Mouse (Mus musculus) c-Kit-positive CD71-positive TER-119-positive erythroid progenitor cells, embryonic 14.5 days (primary cell): ENCODE data around the gene Sh3d19.
"Not testable (repeated sequence)": the region's sequence is repeated elsewhere in the genome, so short reads cannot be mapped to it uniquely, and the experiment has no call there.

ENCODE experiments used
- DNase-seq: peaks from one replicate; pipeline ENCODE4 v3.0.0-alpha.2; 2013; ENCODE audit warnings: low spot score

Gene Sh3d19

DNA sequence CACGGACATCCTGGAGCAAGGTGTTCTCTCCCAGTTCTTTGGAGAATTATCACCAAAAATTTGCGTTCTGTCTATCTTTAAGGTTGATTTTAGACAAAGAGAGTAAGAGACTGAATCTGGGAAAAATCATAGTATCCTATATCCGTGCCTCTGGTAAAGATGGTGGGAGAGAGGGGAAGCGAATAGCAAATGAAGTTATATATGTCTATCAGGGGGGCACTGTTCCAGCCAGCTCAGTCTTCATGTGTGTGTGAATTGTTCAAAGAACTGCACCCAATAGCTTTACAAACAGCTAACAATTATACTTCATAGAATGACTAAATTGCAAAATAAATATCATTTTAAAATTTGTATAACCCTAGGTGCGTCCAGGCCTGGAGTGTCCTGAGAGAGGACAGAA lies 123.0 kb downstream of the Sh3d19 start:
- no peak for DNase-seq

DNA sequence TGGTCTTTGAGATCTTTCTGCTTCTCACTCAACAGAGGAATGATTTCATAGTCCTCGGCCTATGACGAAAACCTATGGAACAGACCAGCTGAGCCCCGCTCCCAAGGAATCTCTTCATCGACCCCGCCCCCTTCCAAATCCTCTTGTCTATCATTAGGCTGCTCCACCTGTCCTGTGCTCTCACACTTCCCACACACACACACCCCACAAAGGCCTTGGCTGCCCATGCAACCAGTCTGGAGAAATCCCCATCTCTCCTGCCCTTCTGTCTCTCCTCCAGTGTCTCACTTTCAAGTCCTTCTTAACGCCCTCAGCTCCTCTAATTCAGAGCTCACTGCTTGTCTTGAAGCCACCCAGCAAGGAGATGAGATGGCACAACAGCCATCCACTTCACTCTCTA lies 131.0 kb downstream of the Sh3d19 start:
- DNase-seq: no peak

DNA sequence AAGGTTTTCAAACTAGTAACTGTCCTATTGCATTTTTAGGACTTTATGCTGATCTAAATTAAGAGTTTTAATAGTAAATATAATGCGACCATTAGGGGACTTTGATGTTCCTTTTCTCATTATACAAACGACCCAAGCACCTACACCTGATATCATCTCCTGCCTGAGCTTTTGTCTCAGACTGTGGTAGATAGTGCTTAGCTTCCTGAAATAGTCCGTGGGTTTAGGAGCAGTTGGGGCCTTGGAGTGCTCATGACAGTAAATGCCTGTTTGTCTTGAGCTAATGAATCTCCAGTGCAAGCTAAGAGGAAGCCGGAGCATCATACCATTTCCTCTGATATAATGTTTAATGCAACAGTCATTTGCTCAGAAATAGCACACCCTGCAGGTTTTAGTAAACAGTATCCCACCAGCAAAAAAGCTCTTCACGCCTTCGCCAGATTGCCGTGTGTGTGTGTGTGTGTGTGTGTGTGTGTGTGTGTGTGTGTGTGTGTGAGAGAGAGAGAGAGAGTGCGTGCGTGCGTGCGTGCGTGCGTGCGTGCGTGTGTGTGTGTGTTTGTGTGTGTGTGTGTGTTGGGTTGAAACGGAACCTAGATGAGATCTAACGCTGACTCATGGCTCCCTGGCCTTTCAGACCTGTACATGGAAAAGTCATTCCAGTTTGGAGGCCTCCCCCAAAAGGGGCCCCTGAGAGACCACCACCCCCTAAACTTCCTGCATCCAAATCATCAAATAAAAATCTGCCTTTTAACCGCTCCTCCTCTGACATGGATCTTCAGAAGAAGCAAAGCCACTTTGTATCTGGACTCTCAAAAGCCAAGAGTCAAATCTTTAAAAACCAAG lies 132.8 kb downstream of the Sh3d19 start:
- DNase-seq: no peak

DNA sequence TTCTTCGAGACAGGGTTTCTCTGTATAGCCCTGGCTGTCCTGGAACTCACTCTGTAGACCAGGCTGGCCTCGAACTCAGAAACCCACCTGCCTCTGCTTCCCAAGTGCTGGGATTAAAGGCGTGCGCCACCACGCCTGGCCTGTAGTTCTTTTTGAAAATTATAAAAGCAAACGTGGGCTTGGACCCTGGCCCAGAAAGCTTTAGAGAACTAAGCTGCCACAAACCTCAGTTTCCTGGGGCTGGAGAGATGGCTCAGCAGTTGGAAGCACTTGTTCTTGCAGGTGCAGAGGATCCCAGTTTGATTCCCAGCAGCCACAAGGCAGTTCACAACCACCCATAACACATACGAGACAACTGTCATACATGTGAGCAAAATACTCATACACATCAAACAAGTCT lies 133.5 kb downstream of the Sh3d19 start:
- not testable (repeated sequence) for DNase-seq

DNA sequence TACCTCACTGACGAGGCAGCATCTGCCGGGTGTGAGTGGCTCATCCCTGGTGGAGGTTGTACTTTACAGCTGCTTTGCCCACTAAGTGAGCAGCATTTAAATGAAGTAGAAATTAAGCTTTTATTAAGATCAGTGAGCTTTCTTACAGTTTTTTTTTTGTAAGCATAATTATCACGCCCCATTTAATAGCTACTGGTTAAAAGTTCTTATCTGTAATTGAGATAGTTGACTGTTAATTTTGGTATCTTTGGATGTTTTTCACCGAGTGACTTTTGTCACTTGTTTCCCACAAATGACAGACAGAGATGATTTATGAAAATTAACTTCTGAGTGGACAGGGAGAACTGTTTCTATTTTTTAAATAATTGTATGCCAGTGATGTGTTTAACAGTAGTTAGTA lies 134.0 kb downstream of the Sh3d19 start:
- DNase-seq: no peak

DNA sequence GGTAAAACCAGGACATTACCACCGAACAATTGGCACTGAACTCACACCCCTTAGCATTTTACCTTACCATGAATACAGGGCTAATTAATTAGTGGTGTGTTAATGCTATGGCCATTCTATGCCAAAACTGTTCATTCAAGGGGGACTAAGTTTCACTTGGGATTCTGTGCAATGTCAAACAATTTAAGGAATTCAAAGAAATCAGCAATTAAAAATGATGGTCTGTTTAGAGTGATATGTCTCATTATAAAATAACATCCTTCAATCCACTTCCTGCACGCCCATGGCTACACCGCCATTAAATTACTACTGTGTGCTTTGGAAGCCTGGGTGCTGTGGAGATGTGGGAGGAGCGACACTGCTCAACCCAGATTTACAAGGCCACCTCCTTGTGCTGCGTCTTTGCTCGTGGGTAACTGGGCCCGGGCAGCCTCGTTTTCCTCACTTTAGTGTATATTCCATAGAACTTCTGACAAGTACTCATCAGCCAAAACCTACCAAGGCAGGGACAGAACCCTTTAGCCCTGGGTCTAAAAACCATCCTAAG lies 135.2 kb downstream of the Sh3d19 start:
- no peak for DNase-seq

DNA sequence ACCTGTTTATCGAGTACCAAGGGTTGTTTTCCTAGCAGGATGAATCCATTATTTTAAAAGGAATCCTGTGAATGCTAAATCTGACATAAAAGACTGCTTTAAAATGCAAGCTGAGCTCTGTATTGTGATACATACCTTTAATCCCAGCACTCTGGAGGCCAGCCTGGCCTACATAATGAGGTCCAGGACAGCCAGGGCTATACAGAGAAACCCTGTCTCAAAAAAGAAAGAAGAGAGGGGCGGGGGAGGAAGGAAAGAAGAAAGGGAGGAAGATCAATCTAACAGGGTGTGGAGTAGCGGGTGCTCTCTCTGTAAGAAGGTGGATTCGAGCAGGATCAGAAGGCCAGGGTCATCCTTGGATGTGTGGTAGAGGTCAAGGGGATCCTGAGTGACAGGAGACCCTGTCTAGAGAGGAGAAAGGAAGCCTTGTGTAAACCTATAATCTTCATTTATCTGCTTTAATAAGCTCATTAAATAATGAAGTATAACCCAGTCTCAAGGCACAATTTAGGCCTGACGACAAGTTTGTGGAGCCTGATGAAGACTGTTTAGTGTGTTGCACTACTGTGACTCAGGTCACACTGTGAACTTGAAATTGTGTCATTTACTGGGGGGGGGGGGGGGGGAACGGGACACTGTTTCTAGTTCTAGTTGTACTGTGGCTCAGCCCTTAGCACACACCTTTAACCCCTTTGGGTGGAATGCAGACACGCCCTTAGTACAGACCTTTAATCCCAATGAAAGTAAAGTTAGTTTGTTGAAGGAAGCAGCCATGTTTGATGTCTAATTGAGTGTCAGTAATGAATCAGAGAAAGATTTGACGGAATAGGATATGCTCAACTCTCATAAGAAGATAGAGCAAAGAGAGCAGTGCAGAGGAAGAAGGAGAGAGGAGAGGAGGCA lies 137.0 kb downstream of the Sh3d19 start:
- DNase-seq: no peak

DNA sequence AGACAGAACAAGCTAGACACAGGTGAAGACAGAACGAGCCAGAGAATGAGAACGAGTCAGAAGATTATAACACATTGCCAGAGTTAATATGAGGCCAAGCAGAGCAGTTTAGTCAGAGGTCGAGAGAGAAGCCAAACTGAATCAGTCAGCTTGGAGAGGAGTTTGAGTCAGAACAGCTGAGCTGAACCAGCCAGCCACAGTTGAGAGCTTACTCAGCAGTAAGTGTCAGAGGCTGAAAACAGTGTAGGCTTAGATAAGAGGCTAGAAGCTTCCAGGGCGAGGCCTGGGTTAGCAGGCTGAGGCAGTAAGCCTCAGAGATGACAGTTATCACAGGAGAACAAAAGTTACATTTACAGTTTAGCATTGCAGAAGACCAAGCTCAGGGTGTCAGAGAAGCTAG lies 137.7 kb downstream of the Sh3d19 start:
- peak; percentile 82 for DNase-seq

DNA sequence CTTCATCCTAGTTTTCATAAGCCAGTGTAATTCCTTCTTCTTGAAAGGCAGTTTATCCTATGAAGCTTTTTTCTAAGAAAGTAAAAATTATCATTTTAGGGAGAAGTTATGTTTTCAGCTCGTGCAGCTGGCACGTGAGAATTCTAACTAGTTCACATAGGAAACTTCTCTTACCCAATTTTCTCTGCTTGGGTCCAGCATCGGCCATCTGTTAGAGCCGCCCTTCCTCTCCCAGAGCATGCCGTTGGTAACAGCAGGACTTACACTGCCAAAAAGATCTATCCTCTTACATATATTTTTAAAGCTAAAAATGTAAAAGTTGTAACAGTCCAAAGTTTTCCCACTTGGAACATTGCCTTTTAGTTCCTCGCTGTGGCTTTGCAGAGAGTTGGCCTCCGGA lies 138.2 kb downstream of the Sh3d19 start:
- DNase-seq: no peak

DNA sequence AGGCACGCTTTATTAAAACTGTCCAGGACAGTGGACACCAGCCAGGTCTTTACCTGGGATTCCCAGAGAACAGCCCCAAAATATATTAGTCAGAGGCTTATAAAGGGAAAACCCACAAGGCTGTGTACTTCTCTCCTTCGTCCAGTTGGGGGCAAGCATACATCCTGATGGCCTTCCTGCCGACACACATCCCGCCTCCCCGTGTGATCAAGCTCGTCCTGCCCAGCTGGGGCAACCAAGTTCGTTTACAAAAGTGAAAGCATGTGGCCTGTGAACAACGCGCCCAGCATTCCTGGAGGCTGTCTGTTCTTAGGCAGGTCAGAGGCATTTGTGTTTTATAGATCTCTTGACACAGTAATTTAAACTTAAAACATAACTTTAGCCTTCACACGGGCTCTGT lies 139.2 kb downstream of the Sh3d19 start:
- peak; percentile 74 for DNase-seq

DNA sequence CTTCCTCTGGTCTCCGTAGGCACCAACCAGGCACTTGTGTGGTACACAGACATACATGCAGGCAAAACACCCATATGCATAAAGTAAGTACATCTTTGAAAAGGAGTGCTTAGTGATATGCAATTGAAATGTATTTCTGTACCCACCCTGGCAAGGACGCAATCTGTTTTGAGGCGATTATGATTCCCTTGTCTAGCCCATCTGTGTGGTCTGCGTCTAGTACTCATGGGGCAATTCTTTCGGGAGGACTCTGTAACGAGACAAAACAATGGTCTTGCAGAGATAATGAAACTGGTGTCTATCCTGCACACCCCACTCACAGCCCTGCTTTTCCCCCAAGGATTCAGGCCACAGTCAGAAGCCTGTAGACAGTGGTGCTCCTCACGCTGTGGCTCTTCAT lies 141.9 kb downstream of the Sh3d19 start:
- no peak for DNase-seq

DNA sequence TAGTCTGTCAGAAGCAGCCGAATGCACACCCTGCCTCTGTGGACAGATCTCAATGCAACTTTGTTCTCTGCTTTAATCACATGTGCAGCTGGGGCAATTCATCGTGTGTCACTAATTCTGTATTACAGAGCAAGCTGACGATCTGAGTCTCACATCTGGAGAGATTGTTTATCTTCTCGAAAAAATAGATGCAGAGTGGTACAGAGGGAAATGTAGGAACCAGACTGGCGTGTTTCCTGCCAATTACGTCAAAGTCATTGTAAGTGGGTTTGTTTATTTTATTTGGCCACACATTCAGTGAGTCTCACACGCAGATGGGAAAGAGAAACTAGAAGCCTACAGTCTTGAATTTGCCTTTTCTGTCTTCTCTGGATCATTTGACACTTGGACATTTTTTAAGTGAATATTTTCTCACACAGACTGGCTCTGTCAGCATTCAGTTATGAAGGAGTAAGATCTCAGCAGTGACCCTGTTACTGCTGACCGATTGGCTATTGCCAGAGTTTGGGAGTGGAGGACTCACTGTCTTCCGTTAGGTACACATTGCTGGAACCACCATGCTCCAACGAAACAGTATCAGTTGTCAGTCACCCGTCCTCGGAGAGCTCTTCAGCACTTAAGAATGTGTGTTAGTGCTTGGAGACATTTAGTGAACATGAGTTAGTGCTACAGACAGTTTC lies 143.9 kb downstream of the Sh3d19 start:
- DNase-seq: no peak

DNA sequence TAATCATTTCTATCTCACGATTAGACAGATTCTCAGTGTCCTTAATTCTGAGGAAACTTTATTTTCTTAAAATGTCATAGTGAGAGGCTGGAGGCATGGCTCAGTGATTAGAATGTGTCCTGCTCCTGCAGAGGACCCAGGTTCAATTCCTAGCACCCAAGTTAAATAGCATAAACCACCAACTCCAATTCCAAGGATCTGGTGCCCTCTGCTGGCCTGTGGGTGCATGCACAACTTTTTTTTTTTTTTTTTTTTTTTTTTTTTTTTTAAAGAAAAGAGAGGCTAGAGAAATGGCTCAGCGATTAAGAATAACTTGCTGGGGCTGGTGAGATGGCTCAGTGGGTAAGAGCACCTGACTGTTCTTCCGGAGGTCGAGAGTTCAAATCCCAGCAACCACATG lies 146.0 kb downstream of the Sh3d19 start:
- DNase-seq: no peak

DNA sequence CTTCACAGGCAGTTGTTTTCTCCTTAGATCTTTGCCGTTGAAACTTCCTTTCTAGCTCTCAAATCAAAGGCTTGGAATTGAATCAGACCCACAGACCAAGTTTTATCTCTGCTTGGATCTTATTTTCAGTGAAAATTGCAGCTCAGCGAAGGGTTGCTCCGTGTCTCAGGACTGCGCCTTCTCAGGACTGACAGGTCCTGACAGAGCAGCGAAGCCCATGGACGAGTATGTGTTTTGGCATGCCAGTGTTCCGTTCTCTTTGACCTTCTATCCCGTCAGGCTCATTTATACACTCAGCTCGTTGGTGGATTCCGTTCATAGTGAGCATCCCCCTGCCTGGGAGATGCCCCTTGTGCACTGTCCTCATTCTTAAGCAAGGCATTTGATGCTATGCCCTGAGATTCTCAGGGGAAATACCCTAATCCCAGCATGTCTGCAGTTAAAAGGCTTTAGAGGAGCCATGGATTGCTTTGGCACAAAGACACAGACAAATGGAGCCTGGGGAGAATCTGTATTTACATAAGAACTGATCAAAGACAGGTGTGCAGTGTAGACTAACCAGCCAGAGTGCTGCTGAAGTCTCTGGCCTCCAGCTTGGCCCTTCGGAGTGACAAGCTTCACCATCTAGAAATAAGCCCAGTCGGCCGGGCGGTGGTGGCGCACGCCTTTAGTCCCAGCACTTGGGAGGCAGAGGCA lies 148.5 kb downstream of the Sh3d19 start:
- no peak for DNase-seq

DNA sequence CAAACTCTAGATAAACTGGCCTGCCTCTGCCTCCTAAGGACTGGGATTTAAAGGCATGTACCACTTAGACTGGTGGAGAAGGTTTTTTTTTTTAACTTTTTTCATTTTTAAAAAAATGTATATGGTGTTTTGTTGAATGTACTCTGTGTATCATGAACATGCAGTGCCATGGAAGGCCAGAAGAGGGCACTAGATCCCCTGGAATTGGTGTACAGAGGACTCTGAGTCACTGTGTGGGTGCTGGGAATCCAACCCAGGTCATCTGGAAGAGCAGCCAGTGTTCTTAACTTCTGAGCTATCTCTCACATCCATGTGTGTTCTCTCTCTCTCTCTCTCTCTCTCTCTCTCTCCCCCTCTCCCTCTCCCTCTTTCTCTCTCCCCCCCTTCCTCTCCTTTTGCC lies 151.2 kb downstream of the Sh3d19 start:
- no peak for DNase-seq

DNA sequence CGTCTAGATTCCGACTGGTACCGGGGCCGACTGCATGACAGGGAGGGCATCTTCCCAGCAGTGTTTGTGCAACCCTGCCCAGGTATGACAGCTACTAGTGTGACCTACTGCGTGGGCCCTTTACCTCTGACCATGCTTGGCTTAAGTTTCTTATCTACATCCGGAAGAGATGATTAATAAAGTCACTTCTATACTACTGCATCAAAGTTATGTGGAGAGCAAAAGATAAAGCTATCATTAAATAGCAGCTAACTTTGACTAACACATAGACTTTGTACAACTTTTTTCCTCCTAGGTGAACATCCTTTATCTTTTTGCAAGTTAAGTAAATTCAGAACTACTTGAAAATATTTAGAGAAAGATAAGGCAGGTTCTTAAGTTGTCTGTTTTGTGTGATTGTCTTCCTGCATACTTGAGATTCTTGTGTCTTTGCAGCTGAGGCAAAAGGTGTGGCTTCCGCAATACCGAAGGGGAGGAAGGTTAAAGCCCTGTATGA lies 152.4 kb downstream of the Sh3d19 start:
- no peak for DNase-seq

DNA sequence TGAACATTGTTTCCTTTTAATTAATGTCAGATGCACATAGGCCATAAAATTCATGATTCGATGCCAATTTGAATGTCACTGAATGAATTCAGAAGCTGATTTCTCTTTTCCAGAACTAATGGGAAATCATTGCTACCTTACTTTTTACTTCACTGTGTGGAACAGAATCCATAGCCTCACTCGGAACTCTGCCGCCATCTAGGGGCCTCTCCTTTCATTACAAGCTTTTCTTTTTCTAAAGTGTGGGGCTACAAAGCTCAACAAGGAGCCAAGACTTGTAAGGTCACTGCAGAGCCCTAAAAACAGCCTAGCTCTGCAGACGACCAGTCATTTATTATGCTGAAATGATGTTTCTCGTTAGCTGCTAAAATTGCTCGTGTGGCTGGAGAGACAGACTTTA lies 158.8 kb downstream of the Sh3d19 start:
- DNase-seq: peak; percentile 72

DNA sequence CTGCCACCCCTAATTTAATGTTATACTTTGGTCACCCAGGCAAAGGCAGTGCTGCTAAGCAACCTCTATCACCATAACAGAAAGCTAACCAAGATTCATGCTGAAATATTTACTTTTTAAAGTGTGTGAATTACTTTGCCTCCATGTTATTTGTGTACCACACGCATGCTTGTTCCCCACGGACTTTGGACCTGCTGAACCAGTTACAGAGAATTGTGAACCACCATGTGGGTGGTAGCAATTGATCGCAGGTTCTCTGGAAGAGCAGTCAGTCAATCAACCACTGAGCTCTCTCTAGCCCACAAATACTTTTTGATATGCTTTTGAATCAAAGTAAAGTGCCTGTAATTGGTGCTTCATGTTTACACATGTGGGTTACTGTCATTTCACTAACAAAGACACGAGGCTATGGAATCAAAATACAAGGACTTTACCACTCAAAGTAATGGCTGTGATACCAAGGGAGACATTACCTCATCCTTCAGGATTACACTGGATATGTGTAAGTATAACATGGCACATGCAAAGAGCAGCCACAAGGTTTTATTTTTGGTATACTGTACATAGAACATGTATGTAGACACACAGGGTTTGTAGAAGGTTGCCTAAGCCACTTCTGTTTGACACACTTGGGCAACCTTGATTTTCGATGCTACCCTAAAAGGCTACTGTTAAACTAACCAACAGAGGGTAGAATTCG lies 164.2 kb downstream of the Sh3d19 start:
- no peak for DNase-seq

DNA sequence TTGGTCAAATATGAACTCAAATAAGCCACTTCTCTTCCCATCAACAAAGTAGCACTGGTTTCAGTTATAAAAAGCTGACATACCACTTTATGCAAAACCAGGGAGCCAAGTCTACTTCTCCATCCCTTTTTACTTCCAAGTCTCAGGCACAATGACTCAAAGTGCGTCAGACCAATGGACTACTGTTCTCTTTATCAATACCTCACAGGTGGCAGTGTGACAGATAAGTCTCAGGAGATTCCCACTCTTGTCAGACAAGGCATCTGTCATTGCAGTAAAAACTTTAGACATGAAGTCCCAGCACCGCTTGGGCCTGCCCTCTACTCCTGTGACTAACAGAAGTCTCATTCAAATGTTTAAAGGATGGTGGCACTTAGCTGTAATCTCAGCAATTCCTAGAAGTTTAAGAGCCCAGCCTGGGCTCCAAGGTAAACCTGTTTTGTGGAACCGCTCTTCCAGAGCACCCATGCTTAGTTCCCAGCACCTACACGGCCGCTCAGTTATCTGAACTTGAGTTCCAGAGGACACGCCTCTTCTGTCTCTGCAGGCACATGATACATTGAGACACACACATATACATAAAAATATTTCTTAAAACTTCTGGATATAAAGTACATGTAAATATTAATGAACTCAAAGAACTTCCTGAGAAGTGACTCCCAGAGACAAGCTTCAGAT lies 165.1 kb downstream of the Sh3d19 start:
- peak; percentile 57 for DNase-seq

DNA sequence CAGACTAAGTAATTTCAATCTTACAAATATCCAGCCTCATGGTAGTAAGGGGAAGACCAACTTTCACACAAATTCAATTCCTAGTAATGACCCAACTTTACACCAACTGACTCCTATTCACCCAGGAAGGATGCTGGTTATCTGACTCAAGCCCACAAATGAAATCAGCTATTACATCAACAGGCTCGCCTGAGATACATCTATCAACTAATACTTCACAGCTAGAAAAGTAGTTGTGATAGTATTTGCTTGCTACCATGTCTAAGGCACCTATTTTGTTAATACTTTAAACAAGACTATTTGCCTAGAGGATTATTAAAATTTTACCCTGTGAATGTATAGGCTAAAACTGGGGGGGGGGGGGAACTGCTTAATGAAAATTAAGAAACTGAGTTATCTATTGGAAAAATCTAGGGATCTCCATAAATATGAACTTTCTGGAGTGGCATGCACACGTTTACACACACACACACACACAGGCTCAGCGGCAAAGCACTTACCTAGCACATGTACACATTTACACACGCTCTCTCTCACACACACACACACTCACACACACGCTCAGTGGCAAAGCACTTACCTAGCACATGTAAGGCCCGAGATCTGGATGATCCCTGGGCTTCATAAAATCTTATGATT lies 166.1 kb downstream of the Sh3d19 start:
- no peak for DNase-seq
